Mouse (Mus musculus): ENCODE results near the gene Robo1. TPM values are rescaled to one million over a fixed set of nuclear protein-coding genes. Genes with fewer than 3 reads are reported as not detected.

The Robo1 gene
- total RNA-seq, 4 experiments from 2014 or later: 48.7 to 62.3 (median 50.6) TPM

GRCm38 (mm10) chr16:72920013-72920412 is 611.9 kb downstream of the Robo1 start:
- DNase-seq (ENCODE audit: low spot score in 2 of 2): no peak

- peak; percentile 38 to 55 for DNase-seq (ENCODE audit: low spot score in 2 of 2)
These were observed 616.5 kb downstream of the Robo1 start for GRCm38 (mm10) chr16:72924423-72925224.

- DNase-seq (ENCODE audit: low spot score in 2 of 2): no peak
These were observed 620.5 kb downstream of the Robo1 start for GRCm38 (mm10) chr16:72928525-72929122.

GRCm38 (mm10) chr16:72930871-72931270 is 622.8 kb downstream of the Robo1 start:
- no peak for DNase-seq (ENCODE audit: low spot score in 2 of 2)

- DNase-seq (ENCODE audit: low spot score in 2 of 2): no peak
These were observed 626.8 kb downstream of the Robo1 start for GRCm38 (mm10) chr16:72934908-72935307.

- no peak for DNase-seq (ENCODE audit: low spot score in 2 of 2)
These were observed 629.1 kb downstream of the Robo1 start for GRCm38 (mm10) chr16:72937183-72937582.

GRCm38 (mm10) chr16:72939862-72940261 is 631.8 kb downstream of the Robo1 start:
- DNase-seq (ENCODE audit: low spot score in 2 of 2): no peak

- DNase-seq (ENCODE audit: low spot score in 2 of 2): no peak
These were observed 632.7 kb downstream of the Robo1 start for GRCm38 (mm10) chr16:72940786-72941185.

GRCm38 (mm10) chr16:72944403-72944802 is 636.3 kb downstream of the Robo1 start:
- no peak for DNase-seq (ENCODE audit: low spot score in 2 of 2)

GRCm38 (mm10) chr16:72951969-72952368 is 643.9 kb downstream of the Robo1 start:
- DNase-seq (ENCODE audit: low spot score in 2 of 2): no peak

GRCm38 (mm10) chr16:72959018-72959702 is 651.1 kb downstream of the Robo1 start:
- DNase-seq (ENCODE audit: low spot score in 2 of 2): no peak

- DNase-seq (ENCODE audit: low spot score in 2 of 2): no peak
These were observed 651.7 kb downstream of the Robo1 start for GRCm38 (mm10) chr16:72959823-72960222.

GRCm38 (mm10) chr16:72963782-72964181 is 655.7 kb downstream of the Robo1 start:
- DNase-seq (ENCODE audit: low spot score in 2 of 2): no peak

GRCm38 (mm10) chr16:72967509-72967908 is 659.4 kb downstream of the Robo1 start:
- DNase-seq (ENCODE audit: low spot score in 2 of 2): no peak

GRCm38 (mm10) chr16:72969990-72970389 is 661.9 kb downstream of the Robo1 start:
- DNase-seq (ENCODE audit: low spot score in 2 of 2): no peak

GRCm38 (mm10) chr16:72973685-72974084 is 665.6 kb downstream of the Robo1 start:
- DNase-seq (ENCODE audit: low spot score in 2 of 2): no peak

GRCm38 (mm10) chr16:72974681-72975080 is 666.6 kb downstream of the Robo1 start:
- no peak for DNase-seq (ENCODE audit: low spot score in 2 of 2)

GRCm38 (mm10) chr16:72976849-72977576 is 668.9 kb downstream of the Robo1 start:
- DNase-seq (ENCODE audit: low spot score in 2 of 2): no peak

GRCm38 (mm10) chr16:72979407-72980219 is 671.5 kb downstream of the Robo1 start:
- DNase-seq (ENCODE audit: low spot score in 2 of 2): peak; percentile 36 to 73

GRCm38 (mm10) chr16:72990376-72991167 is 682.5 kb downstream of the Robo1 start:
- no peak for DNase-seq (ENCODE audit: low spot score in 2 of 2)
